Mouse (Mus musculus) heart, embryonic 14.5 days (tissue): Measurements from ENCODE around the gene Vtn. TPM values are rescaled to one million over a fixed set of nuclear protein-coding genes. Genes with fewer than 3 reads are reported as not detected.

Experiments used
- ATAC-seq: fragments of 200-750 bp; cut with Nextera tagmentation; 2 replicates; pipeline ENCODE4 v1.8.0; 2017; ENCODE audit warnings: low read depth, moderate TSS enrichment; ENCODE audit not compliant: insufficient number of reproducible peaks, insufficient read depth, low FRiP score
- H3K27ac ChIP-seq, 2 experiments: fragments of 200-500 bp in 1 of 2; fragments of 300-500 bp in 1 of 2; sonication (generic) in 1 of 2; replicated peaks in 1 of 2; 2 replicates each; pipeline ENCODE4 v1.5.1; 2012 to 2014; ENCODE audit warnings: low read depth in 2 of 2, low read length in 2 of 2, control low read depth in 1 of 2, mild to moderate bottlenecking in 1 of 2, mixed read lengths in 1 of 2; ENCODE audit not compliant: control insufficient read depth in 1 of 2, insufficient read depth in 1 of 2
- H3K27me3 ChIP-seq: fragments of 300-500 bp; sonication (generic); 2 replicates; pipeline ENCODE4 v1.6.1; 2014; ENCODE audit warnings: mild to moderate bottlenecking, low read length, control low read depth; ENCODE audit not compliant: control insufficient read depth, insufficient read depth
- H3K36me3 ChIP-seq: fragments of 300-500 bp; sonication (generic); 2 replicates; pipeline ENCODE4 v1.6.1; 2014; ENCODE audit warnings: mild to moderate bottlenecking, control low read depth, low read length, mixed read lengths; ENCODE audit not compliant: control insufficient read depth, insufficient read depth
- H3K4me1 ChIP-seq, 2 experiments: fragments of 200-500 bp in 1 of 2; fragments of 300-500 bp in 1 of 2; sonication (generic) in 1 of 2; 2 replicates each; pipeline ENCODE4 v1.6.1; 2012 to 2014; ENCODE audit warnings: low read length in 2 of 2, control low read depth in 1 of 2, mixed read lengths in 1 of 2; ENCODE audit not compliant: control insufficient read depth in 2 of 2, insufficient read depth in 2 of 2
- H3K4me2 ChIP-seq: fragments of 300-500 bp; sonication (generic); 2 replicates; pipeline ENCODE4 v1.6.1; 2014; ENCODE audit warnings: mild to moderate bottlenecking, low read length
- H3K4me3 ChIP-seq, 2 experiments: fragments of 200-500 bp in 1 of 2; fragments of 300-500 bp in 1 of 2; sonication (generic) in 1 of 2; 2 replicates each; pipeline ENCODE4 v1.5.1; 2012 to 2014; ENCODE audit warnings: low read length in 2 of 2, mild to moderate bottlenecking in 2 of 2, control low read depth in 1 of 2, low read depth in 1 of 2, moderate library complexity in 1 of 2; ENCODE audit not compliant: control insufficient read depth in 1 of 2, insufficient read depth in 1 of 2
- H3K9ac ChIP-seq: fragments of 300-500 bp; sonication (generic); 2 replicates; pipeline ENCODE4 v1.6.1; 2014; ENCODE audit warnings: mild to moderate bottlenecking, low read length
- H3K9me3 ChIP-seq: fragments of 300-500 bp; sonication (generic); 2 replicates; pipeline ENCODE4 v1.6.1; 2016; ENCODE audit warnings: low read length, control low read depth; ENCODE audit not compliant: control insufficient read depth
- WGBS: fragments of 180-500 bp; shearing (Covaris S2); extraction: QIAGEN DNeasy Blood & Tissue Kit; methylation state at CpG from one replicate; pipeline ENCODE4 v1.1.7; 2014; 5-methylcytosine and 5-hydroxymethylcytosine counted together
- polyA plus RNA-seq: library from polyadenylated mRNA; unstranded; fragments of >200 nt; fragmentation: Nextera tagmentation; extraction: Ambion mirVana; gene quantifications from 2 replicates; pipeline ENCODE4 v1.2.1, GENCODE M21; 2014

Gene Vtn
- polyA plus RNA-seq, 1 experiment from 2014 or later = 0.34 TPM

DNA sequence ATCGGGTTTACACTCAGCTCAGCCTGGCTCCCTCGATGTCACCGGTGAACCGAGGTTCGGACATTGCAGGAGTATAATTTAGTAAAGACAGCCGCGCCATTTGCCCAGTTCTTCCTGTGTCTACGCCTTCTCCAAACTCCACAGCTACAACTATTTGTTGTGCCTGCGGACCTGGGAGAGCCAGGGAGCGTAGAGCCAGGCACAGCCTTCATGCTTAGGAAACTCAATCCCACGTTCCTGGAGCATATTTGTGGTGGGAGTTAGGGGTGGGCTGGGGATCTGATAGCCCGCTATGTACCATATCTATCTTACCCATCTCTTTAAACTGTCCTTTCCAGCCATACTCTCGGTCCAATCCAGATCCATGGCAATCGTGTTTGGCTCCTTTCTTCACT, 37.8 kb downstream of the Vtn start:
- WGBS = 2% methylated on average over 14 of the region's 14 CpGs
- peak overlapping the region; percentile 94 for H3K9ac ChIP-seq
- no peak for ATAC-seq

DNA sequence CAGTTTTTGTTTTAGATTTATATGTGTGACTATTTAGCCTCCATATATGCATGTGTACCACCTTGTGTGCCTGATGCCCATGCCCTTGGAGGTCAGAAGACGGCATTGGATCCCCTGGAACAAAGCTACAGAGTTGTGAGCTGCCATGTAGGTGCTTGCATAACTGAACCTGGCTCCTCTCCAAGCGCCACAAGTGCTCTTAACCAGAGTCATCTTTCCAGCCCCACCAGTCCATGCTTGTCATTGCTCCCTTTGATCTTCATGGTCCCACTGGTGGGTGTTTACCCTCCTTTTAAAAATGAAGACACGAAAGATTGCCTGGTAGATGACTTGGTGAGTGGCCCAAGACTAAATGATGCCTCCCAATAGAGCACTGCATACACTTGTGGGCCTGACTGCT, 41.5 kb downstream of the Vtn start:
- WGBS = 85% methylated on average over 3 of the region's 3 CpGs
- H3K4me1 ChIP-seq = peaks cover 6 to 12% of the 10 kb centered on the region in 2 experiments
- peaks cover 67% of the 10 kb centered on the region for H3K36me3 ChIP-seq
- no peak for ATAC-seq
- H3K27ac ChIP-seq = no peak overlapping the region
- no peak overlapping the region for H3K4me3 ChIP-seq
- H3K27me3 ChIP-seq = no peaks in the 10 kb centered on the region
- no peak overlapping the region for H3K4me2 ChIP-seq
- H3K9me3 ChIP-seq = no peaks in the 10 kb centered on the region
- no peak overlapping the region for H3K9ac ChIP-seq

More for the DNA sequence above, 37.8 kb downstream of the Vtn start:
- Histone ChIP-seq H3K27me3 (no peaks in the 10 kb centered on the region), H3K9me3 (no peaks in the 10 kb centered on the region), H3K4me2 (peak overlapping the region; percentile 95), H3K4me1 (peaks cover 8 to 25% of the 10 kb centered on the region in 2 experiments), H3K27ac (peak overlapping the region; percentile 54 to 89), H3K4me3 (peak overlapping the region; percentile 83 to 88), H3K36me3 (peaks cover 44% of the 10 kb centered on the region)

DNA sequence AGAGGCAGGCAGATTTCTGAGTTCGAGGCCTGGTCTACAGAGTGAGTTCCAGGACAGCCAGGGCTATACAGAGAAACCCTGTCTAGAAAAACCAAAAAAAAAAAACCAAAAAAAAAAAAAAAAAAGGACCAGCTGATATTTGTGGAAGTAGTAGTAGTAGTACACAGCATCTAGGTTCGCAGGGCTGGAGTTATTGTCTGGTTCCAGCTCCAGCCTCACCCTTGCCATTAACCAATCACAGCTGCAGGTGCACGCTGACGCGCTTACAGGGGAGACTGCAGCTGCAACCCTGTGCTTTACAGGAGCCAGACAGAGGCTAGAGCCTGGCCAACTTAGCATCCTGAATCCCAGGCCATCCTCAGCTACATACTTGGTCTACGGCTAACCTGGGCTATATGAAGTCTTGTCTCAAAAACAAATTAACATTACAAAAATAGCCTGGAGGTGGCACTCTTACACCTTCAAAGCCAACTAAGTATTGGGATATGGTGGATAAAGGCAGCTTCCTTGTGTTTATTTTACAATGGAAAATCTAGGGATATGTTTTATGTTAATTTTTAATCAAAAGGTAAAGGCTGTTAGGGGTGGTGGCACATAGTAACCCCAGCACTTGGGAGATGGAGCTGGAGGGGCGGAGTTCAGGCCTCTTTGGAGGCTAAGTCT, 45.7 kb downstream of the Vtn start:
- no peak for ATAC-seq
- Histone ChIP-seq H3K4me1 (peaks cover 2 to 10% of the 10 kb centered on the region in 2 experiments), H3K9me3 (no peaks in the 10 kb centered on the region), H3K27ac (no peak overlapping the region), H3K36me3 (peaks cover 58% of the 10 kb centered on the region), H3K27me3 (no peaks in the 10 kb centered on the region), H3K4me3 (no peak overlapping the region), H3K4me2 (no peak overlapping the region), H3K9ac (no peak overlapping the region)
- 93% methylated on average over 7 of the region's 7 CpGs for WGBS

DNA sequence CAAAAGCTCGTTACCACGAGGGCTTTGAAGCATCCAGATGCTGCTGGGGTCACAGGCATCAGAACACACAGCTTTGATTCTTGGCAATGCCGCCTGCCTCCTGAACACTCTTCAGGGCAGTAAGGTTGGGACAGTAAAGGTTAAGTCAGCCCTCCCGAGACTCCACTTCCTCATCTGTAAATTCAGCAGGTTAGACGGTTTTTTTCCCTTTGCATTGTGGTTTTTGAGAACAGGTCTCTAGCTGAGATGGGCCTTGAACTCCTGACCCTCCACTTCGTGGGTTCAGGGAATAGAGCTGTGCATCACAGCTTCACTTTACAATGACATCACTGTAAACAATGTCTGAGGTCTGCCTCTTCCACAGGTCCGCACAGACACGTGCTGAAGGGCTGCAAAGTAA, 46.3 kb downstream of the Vtn start:
- Histone ChIP-seq H3K9ac (no peak overlapping the region), H3K4me3 (no peak overlapping the region), H3K27me3 (no peaks in the 10 kb centered on the region), H3K36me3 (peaks cover 52% of the 10 kb centered on the region), H3K4me2 (no peak overlapping the region), H3K9me3 (no peaks in the 10 kb centered on the region), H3K27ac (no peak overlapping the region), H3K4me1 (peaks cover 2 to 11% of the 10 kb centered on the region in 2 experiments)
- 61% methylated on average over 8 of the region's 8 CpGs for WGBS
- no peak for ATAC-seq

DNA sequence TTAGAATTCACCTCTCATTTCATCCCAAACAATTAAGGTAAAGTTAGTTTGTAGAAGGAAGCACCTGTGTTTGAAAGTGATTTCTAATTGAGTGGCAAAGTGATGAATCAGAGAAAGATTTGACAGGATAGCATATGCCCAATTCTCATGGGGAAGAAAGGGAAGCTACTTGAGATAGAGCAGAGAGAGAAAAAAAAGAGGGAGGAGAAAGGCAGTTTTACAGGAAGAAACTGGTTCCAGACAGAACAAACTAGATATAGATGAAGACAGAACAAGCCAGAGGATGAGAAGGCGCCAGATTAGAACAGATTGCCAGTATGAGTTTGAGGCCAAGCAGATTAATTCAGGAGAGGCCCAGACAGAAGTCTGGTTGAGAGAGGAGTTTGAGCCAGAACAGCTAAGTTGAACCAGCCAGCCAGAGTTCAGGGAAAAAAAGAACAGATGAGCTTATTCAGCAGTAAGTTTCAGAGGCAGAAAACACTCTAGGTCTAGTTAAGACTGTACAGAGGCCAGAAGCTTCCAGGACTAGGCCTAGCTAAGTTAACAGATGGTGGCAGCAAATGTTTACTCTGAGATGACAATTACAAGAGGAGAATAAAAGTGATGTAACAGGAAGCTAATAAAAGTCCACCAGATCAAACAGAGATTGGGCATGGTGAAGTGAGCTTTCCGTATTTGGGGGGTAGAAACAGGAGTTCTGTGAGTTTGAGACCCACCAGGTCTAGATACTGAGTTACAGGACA, 49.0 kb downstream of the Vtn start:
- Histone ChIP-seq H3K9me3 (no peaks in the 10 kb centered on the region), H3K27ac (no peak overlapping the region), H3K9ac (no peak overlapping the region), H3K36me3 (peaks cover 28% of the 10 kb centered on the region), H3K4me2 (no peak overlapping the region), H3K27me3 (no peaks in the 10 kb centered on the region), H3K4me1 (peaks cover 4 to 15% of the 10 kb centered on the region in 2 experiments), H3K4me3 (no peak overlapping the region)
- WGBS = 82% methylated on average over 2 of the region's 2 CpGs
- no peak for ATAC-seq

DNA sequence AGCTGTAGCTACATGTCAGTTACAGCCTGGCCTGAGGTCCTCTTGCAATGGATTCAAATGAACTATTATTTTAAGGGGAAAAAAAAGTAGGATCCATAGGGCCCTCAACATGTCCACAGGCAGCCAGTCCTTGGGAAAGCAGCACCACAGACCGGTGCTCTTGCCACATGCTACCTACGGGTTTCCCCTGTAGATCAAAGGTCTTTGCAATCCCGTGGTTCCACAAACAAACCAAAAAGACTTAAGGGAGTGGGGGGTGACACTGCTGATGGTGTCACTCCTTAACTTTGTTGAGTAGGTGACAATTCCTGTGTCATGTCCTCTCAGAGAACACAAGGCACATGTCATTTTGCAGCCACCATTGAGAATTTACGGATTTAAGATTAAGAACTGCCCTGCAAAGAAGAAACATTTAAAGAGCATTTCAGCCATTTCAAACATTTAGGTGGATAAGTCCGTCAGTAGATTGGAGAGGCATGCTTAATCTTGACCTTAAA, 50.6 kb downstream of the Vtn start:
- Histone ChIP-seq H3K27me3 (no peaks in the 10 kb centered on the region), H3K4me3 (peak overlapping the region; percentile 67 to 93), H3K27ac (no peak overlapping the region), H3K9me3 (peaks cover 5% of the 10 kb centered on the region; the same call in 1 of the 2 replicates), H3K9ac (peak overlapping the region; percentile 80), H3K4me1 (peaks cover 4 to 15% of the 10 kb centered on the region in 2 experiments), H3K4me2 (peak overlapping the region; percentile 88), H3K36me3 (peaks cover 12% of the 10 kb centered on the region)
- WGBS = 5% methylated on average over 5 of the region's 5 CpGs
- ATAC-seq = no peak

DNA sequence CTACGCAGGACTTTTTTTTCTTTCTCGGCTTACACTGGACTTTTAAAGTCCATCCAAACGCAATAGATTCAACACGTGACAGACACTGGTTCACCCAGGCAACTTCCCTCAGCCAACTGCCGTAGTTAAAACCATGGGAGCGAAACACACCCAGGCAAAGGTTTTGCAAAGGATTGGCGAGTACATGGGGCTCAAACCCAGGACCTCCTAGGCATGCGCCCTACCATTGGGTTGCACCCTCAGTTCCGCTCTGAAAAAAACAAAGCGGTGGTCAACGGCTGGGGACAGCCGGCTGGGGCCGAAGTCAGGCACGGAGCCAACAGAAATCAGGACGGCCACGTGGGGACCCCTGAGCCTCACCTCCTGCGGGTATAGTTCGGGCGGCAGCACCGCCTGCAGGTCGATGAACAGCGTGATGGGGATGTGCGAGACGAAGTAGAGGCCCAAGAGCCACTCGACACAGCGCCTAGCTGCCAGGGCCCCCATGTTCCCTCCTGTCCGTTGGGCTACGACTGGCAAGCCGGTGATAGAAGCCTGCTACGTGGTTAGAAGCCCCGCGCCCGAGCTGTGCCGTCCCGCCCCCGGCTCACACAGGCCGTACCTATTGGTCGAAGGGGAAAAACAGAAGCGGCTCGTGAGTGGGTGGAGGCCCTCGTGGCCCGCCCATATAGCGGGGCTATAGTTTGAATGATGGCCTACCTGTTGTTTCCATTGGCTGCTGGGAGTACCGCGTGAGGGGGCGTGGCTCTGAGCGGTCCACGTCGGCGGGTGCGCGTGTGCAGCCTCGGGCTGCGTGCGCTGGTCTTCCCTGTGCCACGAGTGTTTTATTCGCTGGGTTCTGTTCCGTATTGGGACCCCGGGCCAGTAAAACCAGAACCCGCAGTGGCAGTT, 51.5 kb downstream of the Vtn start, which contains the start of gene Tmem97:
TSS of gene Tmem97 (minus strand) at position 610 of the 891 bp plus-strand sequence.
- H3K36me3 ChIP-seq = peaks cover 4% of the 10 kb centered on the region
- peak within 1 kb of the TSS; percentile 80 for H3K9ac ChIP-seq
- under 1% methylated on average over 60 of the region's 60 CpGs for WGBS
- peak; percentile 99 for ATAC-seq
- H3K27me3 ChIP-seq = no peaks in the 10 kb centered on the region
- H3K4me3 ChIP-seq = peak within 1 kb of the TSS; percentile 67 to 93
- peak within 1 kb of the TSS; percentile 88 for H3K4me2 ChIP-seq
- H3K27ac ChIP-seq = peak within 1 kb of the TSS; percentile 69 to 81
- H3K9me3 ChIP-seq = peaks cover 5% of the 10 kb centered on the region; the same call in 1 of the 2 replicates
- H3K4me1 ChIP-seq = peaks cover 5 to 17% of the 10 kb centered on the region in 2 experiments
